In genomic region chr9:61368567-61369240, GRCm38 (mm10) we compare ENCODE assay signal across 8 mouse cellular contexts. TPM values are rescaled to one million over a fixed set of nuclear protein-coding genes. Genes with fewer than 3 reads are reported as not detected.
DNase-seq lines count a peak whose midpoint lies in the region; ATAC-seq lines count a peak whose summit lies in the region.

No protein-coding gene starts in this region.

- intact Hi-C loops in heart, postnatal 10 days (cut with DNase I), result loop anchor here (5.0 kb wide), 2 partner anchors 51 to 321 kb away; no protein-coding TSS in a partner anchor

- peak overlapping the region; percentile 17; the same call in 1 of the 2 replicates for H3K4me3 ChIP-seq in embryonic facial prominence, embryonic 11.5 days (ENCODE audit: low read depth, low read length)
- H3K4me3 ChIP-seq in midbrain, embryonic 11.5 days (ENCODE audit: low read depth, low read length), result no peak overlapping the region

- H3K27me3 ChIP-seq in embryonic facial prominence, embryonic 11.5 days (ENCODE audit: control insufficient read depth, insufficient read depth, low read length), result no peaks in the 10 kb centered on the region
- H3K27me3 ChIP-seq in midbrain, embryonic 11.5 days (ENCODE audit: control insufficient read depth, insufficient read depth, low read length), result peaks cover 24% of the 10 kb centered on the region

- H3K36me3 ChIP-seq in embryonic facial prominence, embryonic 11.5 days (replicated peaks; ENCODE audit: control insufficient read depth, insufficient read depth, low read depth, low read length), result no peaks in the 10 kb centered on the region
- H3K36me3 ChIP-seq in midbrain, embryonic 11.5 days (ENCODE audit: control insufficient read depth, insufficient read depth, low read length), result no peaks in the 10 kb centered on the region

- no peaks in the 10 kb centered on the region for H3K4me1 ChIP-seq in embryonic facial prominence, embryonic 11.5 days (ENCODE audit: control insufficient read depth, insufficient read depth, low read length)
- H3K4me1 ChIP-seq in midbrain, embryonic 11.5 days (ENCODE audit: control insufficient read depth, insufficient read depth, low read length), result peaks cover 36% of the 10 kb centered on the region

- H3K4me2 ChIP-seq in embryonic facial prominence, embryonic 11.5 days (ENCODE audit: low read depth, low read length), result peak overlapping the region; percentile 49
- H3K4me2 ChIP-seq in midbrain, embryonic 11.5 days, result peak overlapping the region; percentile 54

- no peak for ATAC-seq in embryonic facial prominence, embryonic 11.5 days (replicated peaks; ENCODE audit: insufficient number of reproducible peaks, low FRiP score, low TSS enrichment, low read depth)
- no peak for ATAC-seq in midbrain, embryonic 11.5 days (ENCODE audit: low FRiP score)
- no peak for ATAC-seq in granulocyte monocyte progenitor cell, adult 5-6 weeks (replicated peaks; ENCODE audit: poor library complexity, severe bottlenecking)

- H3K27ac ChIP-seq in embryonic facial prominence, embryonic 11.5 days (replicated peaks; ENCODE audit: low read depth, low read length), result peak overlapping the region; percentile 75; the same call in 1 of the 2 replicates
- peak overlapping the region; percentile 82 for H3K27ac ChIP-seq in midbrain, embryonic 11.5 days (ENCODE audit: low read depth, low read length)

- peak; percentile 69 to 73 for DNase-seq in right cerebral cortex, postnatal 10 days (ENCODE audit: low spot score in 2 of 2)
- DNase-seq in right cerebral cortex, postnatal 4 days, result no peak
- DNase-seq in embryonic facial prominence, embryonic 11.5 days (ENCODE audit: low spot score), result peak; percentile 96
- DNase-seq in heart, postnatal 10 days, result peak; percentile 79 to 82
- peak; percentile 89 to 96 for DNase-seq in kidney, postnatal 36 days
- peak; percentile 98 for DNase-seq in midbrain, embryonic 11.5 days (ENCODE audit: low spot score, missing footprints)
- no peak for DNase-seq in B cell, adult 2 months

- H3K9ac ChIP-seq in embryonic facial prominence, embryonic 11.5 days (replicated peaks; ENCODE audit: low read length), result peak overlapping the region; percentile 49; the same call in 1 of the 2 replicates
- H3K9ac ChIP-seq in midbrain, embryonic 11.5 days (ENCODE audit: low read length), result no peak overlapping the region

- H3K9me3 ChIP-seq in embryonic facial prominence, embryonic 11.5 days (replicated peaks; ENCODE audit: control insufficient read depth, low read length), result no peaks in the 10 kb centered on the region
- H3K9me3 ChIP-seq in midbrain, embryonic 11.5 days (ENCODE audit: control insufficient read depth, low read length), result no peaks in the 10 kb centered on the region

- WGBS in embryonic facial prominence, embryonic 11.5 days, result 0% methylated on average over 12 of the region's 12 CpGs
- WGBS in midbrain, embryonic 11.5 days, result under 1% methylated on average over 12 of the region's 12 CpGs

RNA-seq across cellular contexts. Expression of gene Tle3, which starts 3.5 kb away (rescaled TPM):
- polyA plus RNA-seq in embryonic facial prominence, embryonic 11.5 days (2014; fragmentation: Nextera tagmentation; extraction: Ambion mirVana), result 31.4 and 37.7 TPM in 2 replicates
- 10 to 100 TPM; 26.9 to 27.4 TPM for total RNA-seq in heart, postnatal 10 days (2021)
- polyA plus RNA-seq in midbrain, embryonic 11.5 days (2014; fragmentation: Nextera tagmentation; extraction: Ambion mirVana), result 38.2 and 38.9 TPM in 2 replicates
- total RNA-seq in granulocyte monocyte progenitor cell, adult 5-6 weeks (2014; fragmentation: Nextera tagmentation), result 83.8 and 91.4 TPM in 2 replicates
- 34.6 and 40.9 TPM in 2 replicates for total RNA-seq in granulocyte monocyte progenitor cell, adult 5-6 weeks (2017)

Comparison
In these comparisons a context has a peak if more than half of its experiments do, and no peak if none do; other contexts are left out.
1. DNase-seq: peak in right cerebral cortex, postnatal 10 days (2 of 2), embryonic facial prominence, embryonic 11.5 days (single experiment), heart, postnatal 10 days (2 of 2), kidney, postnatal 36 days (2 of 2) and midbrain, embryonic 11.5 days (single experiment); none in right cerebral cortex, postnatal 4 days (single experiment) and B cell, adult 2 months (0 of 2).